Mouse (Mus musculus) embryonic facial prominence, embryonic 11.5 days (tissue): ENCODE measurements at regions not wholly inside any gene's neighbourhood (a gene's known extent, or its start where the extent isn't known, plus 50 kb on each side); places are given as distances from the start of the nearest gene placed in this dataset.

Source experiments
- ATAC-seq: fragments of 200-750 bp; cut with Nextera tagmentation; replicated peaks from 2 replicates; pipeline ENCODE4 v1.8.0; 2017; ENCODE audit warnings: low read depth; ENCODE audit not compliant: insufficient number of reproducible peaks, low FRiP score, low TSS enrichment
- DNase-seq: peaks from one replicate; pipeline ENCODE4 v3.0.0-alpha.2; 2015; ENCODE audit warnings: low spot score
- H3K27ac ChIP-seq: fragments of 300-500 bp; sonication (generic); replicated peaks from 2 replicates; pipeline ENCODE4 v1.5.1; 2014; ENCODE audit warnings: mild to moderate bottlenecking, low read depth, low read length, control low read depth
- H3K27me3 ChIP-seq: fragments of 300-500 bp; sonication (generic); 2 replicates; pipeline ENCODE4 v1.6.1; 2014; ENCODE audit warnings: mild to moderate bottlenecking, low read length, moderate library complexity, mixed read lengths; ENCODE audit not compliant: control insufficient read depth, insufficient read depth
- H3K36me3 ChIP-seq: fragments of 300-500 bp; sonication (generic); replicated peaks from 2 replicates; pipeline ENCODE4 v1.6.1; 2014; ENCODE audit warnings: low read depth, mild to moderate bottlenecking, low read length, moderate library complexity, mixed read lengths; ENCODE audit not compliant: control insufficient read depth, insufficient read depth
- H3K4me1 ChIP-seq: fragments of 300-500 bp; sonication (generic); 2 replicates; pipeline ENCODE4 v1.6.1; 2014; ENCODE audit warnings: low read length, mixed read lengths; ENCODE audit not compliant: control insufficient read depth, insufficient read depth
- H3K4me2 ChIP-seq: fragments of 300-500 bp; sonication (generic); 2 replicates; pipeline ENCODE4 v1.6.1; 2014; ENCODE audit warnings: low read depth, mild to moderate bottlenecking, control low read depth, low read length, moderate library complexity
- H3K4me3 ChIP-seq: fragments of 300-500 bp; sonication (generic); 2 replicates; pipeline ENCODE4 v1.5.1; 2014; ENCODE audit warnings: low read depth, low read length, control low read depth
- H3K9ac ChIP-seq: fragments of 300-500 bp; sonication (generic); replicated peaks from 2 replicates; pipeline ENCODE4 v1.6.1; 2014; ENCODE audit warnings: mild to moderate bottlenecking, control low read depth, low read length
- H3K9me3 ChIP-seq: fragments of 300-500 bp; sonication (generic); replicated peaks from 2 replicates; pipeline ENCODE4 v1.6.1; 2016; ENCODE audit warnings: mild to moderate bottlenecking, low read length, inconsistent platforms, mixed read lengths; ENCODE audit not compliant: control insufficient read depth
- WGBS: fragments of 180-500 bp; shearing (Covaris S2); extraction: QIAGEN DNeasy Blood & Tissue Kit; methylation state at CpG from one replicate; pipeline ENCODE4 v1.1.7; 2014; 5-methylcytosine and 5-hydroxymethylcytosine counted together

DNA sequence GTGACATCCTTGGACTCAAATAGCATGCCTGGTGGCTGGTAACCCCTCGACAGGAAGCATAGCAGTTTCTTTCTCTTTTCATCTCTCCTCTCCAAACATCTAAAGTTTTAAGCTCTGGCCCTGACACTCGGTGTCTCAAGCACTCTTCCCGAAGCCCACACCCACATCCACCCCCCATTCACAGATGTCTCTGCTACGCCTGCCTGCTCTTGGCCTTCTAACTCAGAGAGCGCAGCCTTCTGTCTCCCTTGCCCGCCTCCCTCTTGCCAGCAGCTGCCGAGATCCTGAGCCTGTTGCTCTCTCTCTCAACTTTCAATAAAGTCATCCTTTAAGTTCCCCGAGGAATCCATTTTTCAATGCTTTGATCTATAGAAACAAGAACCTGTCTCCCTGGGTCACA lies 277.1 kb upstream of the Sulf2 start:
- no peak overlapping the region for H3K27ac ChIP-seq
- no peaks in the 10 kb centered on the region for H3K36me3 ChIP-seq
- H3K4me2 ChIP-seq: no peak overlapping the region
- no peaks in the 10 kb centered on the region for H3K27me3 ChIP-seq
- WGBS: 63% methylated on average over 8 of the region's 8 CpGs
- H3K9me3 ChIP-seq: no peaks in the 10 kb centered on the region
- ATAC-seq: no peak
- H3K9ac ChIP-seq: no peak overlapping the region
- no peak for DNase-seq
- H3K4me1 ChIP-seq: no peaks in the 10 kb centered on the region
- no peak overlapping the region for H3K4me3 ChIP-seq

DNA sequence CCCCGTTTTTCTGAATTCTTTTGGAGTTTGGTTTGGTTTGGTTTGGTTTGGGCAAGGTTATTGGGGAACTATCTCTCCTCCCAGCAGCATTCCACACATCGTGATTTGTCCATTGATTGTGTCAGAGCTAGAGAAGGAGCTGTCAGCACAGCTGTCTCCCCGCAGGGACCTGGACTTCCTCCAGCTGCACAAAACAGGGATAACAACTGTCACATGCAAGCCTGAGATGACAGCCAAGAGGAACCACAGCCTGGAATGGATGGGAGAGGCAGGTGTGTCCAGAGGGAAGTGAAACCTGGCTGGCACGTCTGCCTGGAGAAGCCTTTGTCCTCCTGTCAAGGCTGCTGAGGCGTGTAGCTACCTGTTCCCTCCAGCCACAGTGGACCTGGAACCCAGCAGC lies 274.5 kb upstream of the Sulf2 start:
- Histone ChIP-seq H3K27ac (no peak overlapping the region), H3K4me1 (peaks cover 3% of the 10 kb centered on the region; the same call in 1 of the 2 replicates), H3K9ac (no peak overlapping the region), H3K4me2 (no peak overlapping the region), H3K9me3 (no peaks in the 10 kb centered on the region), H3K36me3 (no peaks in the 10 kb centered on the region), H3K27me3 (no peaks in the 10 kb centered on the region), H3K4me3 (no peak overlapping the region)
- DNase-seq (no peak), ATAC-seq (no peak)
- 66% methylated on average over 5 of the region's 5 CpGs for WGBS

DNA sequence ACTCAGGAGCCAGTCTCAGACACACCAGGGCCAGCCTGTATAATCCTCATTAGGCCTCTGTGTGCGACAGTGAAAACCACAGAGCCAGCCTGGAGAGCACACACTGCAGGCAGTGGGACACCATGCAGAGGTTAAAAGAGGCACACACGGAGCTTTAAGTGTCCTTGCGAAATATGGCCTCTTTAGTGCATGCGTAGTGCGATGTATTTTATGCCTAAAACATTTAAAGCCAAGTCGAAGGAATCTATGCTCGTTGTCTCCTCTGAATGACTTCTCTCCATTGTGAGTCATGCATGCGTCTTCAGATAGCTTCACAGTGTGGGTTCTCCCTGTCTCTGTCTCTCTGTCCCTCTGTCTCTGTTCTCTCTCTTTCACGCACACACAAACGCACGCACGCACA lies 274.0 kb upstream of the Sulf2 start:
- H3K4me1 ChIP-seq: peaks cover 3% of the 10 kb centered on the region; the same call in 1 of the 2 replicates
- H3K4me2 ChIP-seq: no peak overlapping the region
- H3K4me3 ChIP-seq: no peak overlapping the region
- H3K27ac ChIP-seq: no peak overlapping the region
- H3K9me3 ChIP-seq: no peaks in the 10 kb centered on the region
- H3K27me3 ChIP-seq: no peaks in the 10 kb centered on the region
- DNase-seq (no peak), ATAC-seq (no peak)
- WGBS: 88% methylated on average over 12 of the region's 12 CpGs
- no peak overlapping the region for H3K9ac ChIP-seq
- H3K36me3 ChIP-seq: no peaks in the 10 kb centered on the region

DNA sequence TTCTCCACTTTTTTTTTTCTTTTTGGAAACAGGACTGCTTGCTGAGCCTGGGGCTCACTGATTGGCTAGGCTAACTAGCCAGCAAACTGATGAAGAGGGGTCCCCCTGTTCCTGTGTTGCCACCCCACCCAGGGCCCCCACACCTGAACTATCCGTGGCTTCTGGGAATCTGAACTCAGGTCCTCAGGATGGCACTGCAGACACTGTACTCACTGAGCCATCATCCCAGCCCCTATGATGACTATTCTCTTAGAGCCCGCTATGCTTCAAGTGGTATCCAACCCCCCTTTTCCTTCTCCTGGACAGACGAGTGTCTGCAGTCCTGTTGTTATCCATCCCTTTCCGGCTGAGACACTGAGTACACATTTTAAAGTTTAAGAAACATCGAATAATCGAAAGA lies 271.9 kb upstream of the Sulf2 start:
- WGBS: 40% methylated on average over 6 of the region's 6 CpGs
- Histone ChIP-seq H3K9ac (no peak overlapping the region), H3K27me3 (no peaks in the 10 kb centered on the region), H3K27ac (peak overlapping the region; percentile 47), H3K4me2 (no peak overlapping the region), H3K36me3 (no peaks in the 10 kb centered on the region), H3K4me3 (no peak overlapping the region), H3K9me3 (no peaks in the 10 kb centered on the region), H3K4me1 (peaks cover 3% of the 10 kb centered on the region; the same call in 1 of the 2 replicates)
- ATAC-seq (no peak; the same call in 1 of the 2 replicates), DNase-seq (no peak)

DNA sequence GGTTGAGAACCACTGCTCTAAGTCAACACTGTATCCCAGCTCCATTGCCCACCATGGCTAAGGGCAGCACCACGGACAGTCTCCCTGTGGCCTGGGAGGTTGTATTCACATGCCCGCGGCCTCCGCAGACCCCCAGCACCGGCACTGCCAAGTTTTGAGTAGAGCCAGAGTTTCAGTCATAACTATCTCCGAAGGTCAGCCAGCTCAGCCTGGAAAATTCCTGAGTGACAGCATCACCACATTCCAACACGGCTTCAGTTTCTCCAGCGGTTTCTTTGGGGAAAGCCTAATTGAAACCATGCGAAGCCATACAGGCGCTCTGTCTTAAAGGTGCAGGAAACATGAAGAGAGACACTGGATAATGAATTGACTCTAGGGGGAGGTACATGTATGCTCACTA lies 271.5 kb upstream of the Sulf2 start:
- Histone ChIP-seq H3K9me3 (no peaks in the 10 kb centered on the region), H3K27ac (peak overlapping the region; percentile 47)

DNA sequence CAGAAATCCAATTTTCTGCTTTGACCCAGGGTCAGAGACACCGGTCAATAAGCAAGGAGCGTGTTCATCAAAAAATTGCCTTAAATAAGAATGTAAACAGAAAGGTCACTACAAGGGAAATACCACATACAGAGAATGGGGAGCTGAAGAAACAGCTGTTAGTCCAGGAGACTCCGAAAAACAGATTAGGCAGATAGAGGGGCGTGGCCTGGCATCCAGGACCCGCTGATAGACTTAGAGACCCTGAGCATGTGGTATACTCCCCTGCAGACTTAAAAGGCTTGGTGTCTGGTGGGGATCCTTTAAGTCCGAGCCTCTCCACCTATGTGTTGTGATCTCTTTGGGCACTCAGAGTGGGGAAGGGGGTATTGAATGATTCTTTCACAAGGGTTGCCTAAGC lies 271.0 kb upstream of the Sulf2 start:
- Histone ChIP-seq H3K9me3 (no peaks in the 10 kb centered on the region), H3K36me3 (no peaks in the 10 kb centered on the region), H3K4me3 (no peak overlapping the region), H3K9ac (no peak overlapping the region), H3K27ac (peak overlapping the region; percentile 47), H3K4me2 (no peak overlapping the region), H3K4me1 (peaks cover 3% of the 10 kb centered on the region; the same call in 1 of the 2 replicates), H3K27me3 (no peaks in the 10 kb centered on the region)
- DNase-seq (peak; percentile 41), ATAC-seq (peak; percentile 21; the same call in 1 of the 2 replicates)
- WGBS: 28% methylated on average over 6 of the region's 6 CpGs

More for the DNA sequence above, 271.5 kb upstream of the Sulf2 start:
- WGBS: 15% methylated on average over 10 of the region's 10 CpGs
- peak; percentile 95 for DNase-seq
- H3K27me3 ChIP-seq: no peaks in the 10 kb centered on the region
- H3K36me3 ChIP-seq: no peaks in the 10 kb centered on the region
- no peak overlapping the region for H3K4me2 ChIP-seq
- H3K4me3 ChIP-seq: no peak overlapping the region
- ATAC-seq: peak; percentile 81
- H3K9ac ChIP-seq: no peak overlapping the region
- peaks cover 3% of the 10 kb centered on the region; the same call in 1 of the 2 replicates for H3K4me1 ChIP-seq

DNA sequence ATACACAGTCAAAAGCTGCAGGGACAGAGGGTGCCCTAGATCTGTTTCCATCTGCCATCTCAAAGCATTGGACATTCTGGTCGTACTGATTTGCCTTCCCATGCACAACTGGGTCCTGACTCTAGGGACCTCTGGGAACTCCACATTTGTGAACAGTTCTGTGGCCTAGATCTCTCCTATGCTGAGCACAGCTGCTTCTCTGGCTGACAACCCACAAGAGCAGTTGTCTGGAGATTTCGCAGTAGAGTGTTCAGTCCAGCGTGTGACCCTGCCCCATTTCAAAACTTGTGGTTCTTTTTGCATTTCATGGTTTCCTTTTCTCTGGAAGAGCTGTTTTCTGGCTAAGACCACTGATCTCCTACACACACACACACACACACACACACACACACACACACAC lies 269.7 kb upstream of the Sulf2 start:
- no peak overlapping the region for H3K27ac ChIP-seq
- H3K4me1 ChIP-seq: peaks cover 3% of the 10 kb centered on the region; the same call in 1 of the 2 replicates
- no peak for DNase-seq
- WGBS: 92% methylated on average over 3 of the region's 3 CpGs
- no peak overlapping the region for H3K9ac ChIP-seq
- H3K4me3 ChIP-seq: no peak overlapping the region
- H3K27me3 ChIP-seq: no peaks in the 10 kb centered on the region
- no peaks in the 10 kb centered on the region for H3K9me3 ChIP-seq
- no peak overlapping the region for H3K4me2 ChIP-seq
- no peak for ATAC-seq
- no peaks in the 10 kb centered on the region for H3K36me3 ChIP-seq

DNA sequence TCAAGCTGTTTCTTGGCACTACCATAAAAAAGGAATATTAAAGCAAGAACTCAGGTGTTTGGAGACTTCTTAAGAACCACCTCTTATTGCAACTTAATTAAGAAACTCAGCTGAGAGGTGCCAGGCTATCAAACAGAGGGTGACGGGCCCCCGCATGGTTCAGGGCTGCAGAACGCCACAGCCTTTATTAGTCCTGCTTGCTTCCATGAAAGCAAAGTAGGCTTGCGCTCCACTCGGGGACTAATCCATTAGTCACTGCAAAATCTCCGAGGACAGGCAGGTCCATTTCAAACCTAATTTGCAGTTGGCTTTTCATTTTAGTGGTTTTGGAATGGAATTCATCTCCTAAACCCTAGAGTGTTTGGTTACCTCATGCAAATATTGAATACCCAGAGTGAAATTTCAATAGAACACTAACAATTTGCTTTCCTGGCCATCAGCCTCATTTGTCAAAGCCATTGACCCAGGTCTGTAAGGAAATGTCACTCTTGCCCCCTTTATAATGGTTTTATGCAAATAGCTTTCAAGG lies 267.7 kb upstream of the Sulf2 start:
- H3K4me3 ChIP-seq: no peak overlapping the region
- no peaks in the 10 kb centered on the region for H3K36me3 ChIP-seq
- no peak overlapping the region for H3K9ac ChIP-seq
- H3K27ac ChIP-seq: no peak overlapping the region
- ATAC-seq (no peak), DNase-seq (no peak)
- H3K27me3 ChIP-seq: no peaks in the 10 kb centered on the region
- H3K4me1 ChIP-seq: peaks cover 6% of the 10 kb centered on the region; the same call in 1 of the 2 replicates
- H3K9me3 ChIP-seq: no peaks in the 10 kb centered on the region
- 63% methylated on average over 6 of the region's 6 CpGs for WGBS
- H3K4me2 ChIP-seq: no peak overlapping the region
